Mouse (Mus musculus) thymus, adult 2 months (tissue): ENCODE measurements around the gene Plpp6. TPM values are rescaled to one million over a fixed set of nuclear protein-coding genes. Genes with fewer than 3 reads are reported as not detected.

ENCODE experiments used
- DNase-seq: peaks from one replicate; pipeline ENCODE4 v3.0.0; 2021
- H3K27ac ChIP-seq: fragments of 200-500 bp; 2 replicates; pipeline ENCODE4 v1.5.1; 2012; ENCODE audit warnings: low read length, control low read depth; ENCODE audit not compliant: control insufficient read depth, insufficient read depth
- H3K27me3 ChIP-seq: fragments of 200-500 bp; 2 replicates; pipeline ENCODE4 v1.6.1; 2012; ENCODE audit warnings: mild to moderate bottlenecking, low read length, moderate library complexity, mixed read lengths; ENCODE audit not compliant: control insufficient read depth, insufficient read depth
- H3K36me3 ChIP-seq: fragments of 200-500 bp; 2 replicates; pipeline ENCODE4 v1.6.1; 2012; ENCODE audit warnings: mild to moderate bottlenecking, low read length, moderate library complexity; ENCODE audit not compliant: control insufficient read depth, insufficient read depth
- H3K4me1 ChIP-seq: fragments of 200-500 bp; replicated peaks from 2 replicates; pipeline ENCODE4 v1.6.1; 2012; ENCODE audit warnings: low read length; ENCODE audit not compliant: control insufficient read depth, insufficient read depth
- H3K4me3 ChIP-seq: fragments of 200-500 bp; 2 replicates; pipeline ENCODE4 v1.5.1; 2012; ENCODE audit warnings: mild to moderate bottlenecking, low read length, control low read depth, moderate library complexity; ENCODE audit not compliant: control insufficient read depth, insufficient read depth
- CTCF ChIP-seq: fragments of 200-500 bp; IDR thresholded peaks from 2 replicates; pipeline ENCODE4 v1.5.1; 2012; ENCODE audit warnings: mild to moderate bottlenecking, control low read depth, low read length, moderate library complexity, borderline replicate concordance; ENCODE audit not compliant: control insufficient read depth, poor library complexity, insufficient read depth; ENCODE audit errors: extremely low read depth
- POLR2A ChIP-seq: fragments of 200-500 bp; IDR thresholded peaks from 2 replicates; pipeline ENCODE4 v1.6.1; 2012; ENCODE audit warnings: mild to moderate bottlenecking, low read length, control low read depth, moderate library complexity; ENCODE audit not compliant: control insufficient read depth, poor library complexity, insufficient read depth; ENCODE audit errors: extremely low read depth
- WGBS: fragments of 180-500 bp; shearing (Covaris S2); methylation state at CpG from one replicate; pipeline ENCODE4 v1.1.7; 2018; 5-methylcytosine and 5-hydroxymethylcytosine counted together
- polyA plus RNA-seq: library from polyadenylated mRNA; depleted of rRNA; stranded (reverse); fragments of >200 nt; gene quantifications from 2 replicates; pipeline ENCODE4 v1.2.3, GENCODE M21; 2012

The Plpp6 gene
- polyA plus RNA-seq, 1 experiment, result 12.0 TPM

DNA sequence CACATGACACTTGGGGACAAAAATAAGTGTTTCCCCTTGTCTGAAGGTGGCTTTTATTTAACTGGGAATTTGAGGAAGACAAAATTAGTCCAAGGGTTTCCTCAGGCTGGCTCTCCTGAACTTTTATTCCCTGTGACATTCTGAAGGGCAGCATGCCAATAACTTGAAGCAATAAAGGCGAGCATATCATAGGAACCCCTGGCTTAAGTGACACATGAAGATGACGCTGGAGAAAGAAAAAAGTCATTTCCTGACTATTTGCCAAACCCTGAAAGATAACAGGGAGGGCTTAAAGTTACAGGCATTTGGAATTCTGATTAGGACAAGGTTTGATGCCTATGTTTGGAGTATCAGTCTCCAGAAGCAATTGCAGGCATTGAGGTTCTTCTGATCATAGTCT, 16.4 kb upstream of the Plpp6 start:
- Histone ChIP-seq H3K27me3 (no peaks in the 10 kb centered on the region), H3K4me3 (no peak overlapping the region), H3K4me1 (no peaks in the 10 kb centered on the region), H3K36me3 (no peaks in the 10 kb centered on the region), H3K27ac (no peak overlapping the region)
- 70% methylated on average over 2 of the region's 2 CpGs for WGBS
- TF ChIP-seq CTCF (no peak), POLR2A (no peak)
- DNase-seq, result no peak

DNA sequence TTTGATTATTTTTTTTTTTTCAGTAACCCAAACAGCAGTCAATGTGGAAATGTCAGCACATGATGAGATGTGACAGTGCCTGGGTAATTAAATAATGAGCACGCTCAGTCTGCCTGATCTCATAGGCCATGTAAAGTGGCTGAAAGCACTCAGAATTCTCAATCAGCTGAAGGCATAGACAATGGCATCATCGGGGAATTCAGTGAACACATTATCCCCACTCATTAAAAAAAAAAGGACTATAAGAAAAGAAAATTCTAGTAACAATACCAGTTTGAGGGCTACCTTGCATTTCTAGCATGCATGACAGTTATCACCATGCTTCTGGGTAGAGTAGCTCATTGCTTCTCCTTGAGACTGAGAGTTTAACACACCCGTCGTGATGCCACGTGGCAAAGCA, 12.5 kb upstream of the Plpp6 start:
- DNase-seq, result no peak
- WGBS, result 95% methylated on average over 5 of the region's 5 CpGs
- TF ChIP-seq CTCF, result no peak
- TF ChIP-seq POLR2A, result no peak

DNA sequence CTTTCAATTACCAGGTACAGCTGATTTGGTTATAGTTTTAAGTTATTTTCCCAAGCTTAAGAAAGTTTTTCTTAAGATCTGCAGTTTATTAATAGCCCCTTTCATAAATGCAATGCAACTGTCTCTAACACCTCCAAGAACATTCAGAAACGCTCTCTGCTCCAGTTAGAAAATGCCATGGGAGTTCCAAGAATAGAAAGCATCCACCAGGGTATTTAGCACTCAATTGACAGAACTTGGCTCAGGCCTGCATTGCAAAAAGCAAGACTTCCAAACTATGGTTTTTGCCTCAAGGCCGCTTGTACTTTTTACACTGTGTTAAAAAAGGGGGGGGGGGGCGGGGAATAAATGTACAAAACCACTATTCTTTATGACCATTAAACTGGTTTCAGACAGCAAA, 640 bp upstream of the Plpp6 start:
- no peaks in the 10 kb centered on the region for H3K36me3 ChIP-seq
- H3K27ac ChIP-seq, result no peak overlapping the region
- peaks cover 6% of the 10 kb centered on the region for H3K4me1 ChIP-seq
- no peak for DNase-seq
- no peak for TF ChIP-seq POLR2A
- no peak for TF ChIP-seq CTCF
- no peak overlapping the region for H3K4me3 ChIP-seq
- no peaks in the 10 kb centered on the region for H3K27me3 ChIP-seq
- WGBS, result 65% methylated on average over 3 of the region's 3 CpGs

More for the DNA sequence above, 12.5 kb upstream of the Plpp6 start:
- no peak overlapping the region for H3K4me3 ChIP-seq
- H3K36me3 ChIP-seq, result no peaks in the 10 kb centered on the region
- no peak overlapping the region for H3K27ac ChIP-seq
- no peaks in the 10 kb centered on the region for H3K4me1 ChIP-seq
- H3K27me3 ChIP-seq, result no peaks in the 10 kb centered on the region

DNA sequence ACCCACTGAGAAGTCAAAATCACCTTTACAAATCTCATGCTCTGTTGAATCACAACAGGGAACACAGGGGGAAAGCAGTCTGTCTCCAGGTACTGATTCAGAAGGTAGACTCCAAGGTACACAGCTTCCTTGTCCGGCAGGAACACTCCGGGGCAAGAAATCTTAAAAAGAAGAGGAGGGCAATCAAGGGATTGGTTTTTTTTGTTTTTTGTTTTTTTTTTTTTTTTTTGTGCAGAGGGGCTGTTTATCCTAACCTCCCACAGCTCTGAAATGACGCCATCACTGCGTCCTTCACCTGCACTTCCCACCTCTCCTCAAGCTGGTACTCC, 276 bp upstream of the Plpp6 start:
- Histone ChIP-seq H3K4me3 (peak overlapping the region; percentile 85), H3K36me3 (no peaks in the 10 kb centered on the region), H3K4me1 (peaks cover 6% of the 10 kb centered on the region), H3K27ac (no peak overlapping the region), H3K27me3 (no peaks in the 10 kb centered on the region)
- no peak for DNase-seq
- TF ChIP-seq CTCF, result no peak
- TF ChIP-seq POLR2A, result no peak
- WGBS, result 6% methylated on average over 4 of the region's 4 CpGs

DNA sequence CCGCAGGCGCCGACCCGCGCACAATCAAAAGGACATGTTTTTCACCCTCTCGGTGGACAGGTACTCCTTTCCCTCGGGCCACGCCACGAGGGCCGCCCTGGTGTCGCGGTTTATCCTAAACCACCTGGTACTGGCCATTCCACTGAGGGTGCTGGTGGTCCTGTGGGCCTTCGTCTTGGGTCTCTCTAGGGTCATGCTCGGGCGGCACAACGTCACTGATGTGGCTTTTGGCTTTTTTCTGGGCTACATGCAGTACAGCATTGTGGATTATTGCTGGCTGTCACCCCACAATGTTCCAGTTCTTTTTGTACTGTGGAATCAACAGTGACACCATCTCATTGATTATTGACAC, 775 bp downstream of the Plpp6 start:
- 10% methylated on average over 16 of the region's 16 CpGs for WGBS
- Histone ChIP-seq H3K4me1 (peaks cover 6% of the 10 kb centered on the region), H3K27me3 (no peaks in the 10 kb centered on the region), H3K27ac (no peak overlapping the region), H3K4me3 (peak overlapping the region; percentile 85), H3K36me3 (no peaks in the 10 kb centered on the region)
- TF ChIP-seq POLR2A (no peak), CTCF (no peak)
- DNase-seq, result no peak

DNA sequence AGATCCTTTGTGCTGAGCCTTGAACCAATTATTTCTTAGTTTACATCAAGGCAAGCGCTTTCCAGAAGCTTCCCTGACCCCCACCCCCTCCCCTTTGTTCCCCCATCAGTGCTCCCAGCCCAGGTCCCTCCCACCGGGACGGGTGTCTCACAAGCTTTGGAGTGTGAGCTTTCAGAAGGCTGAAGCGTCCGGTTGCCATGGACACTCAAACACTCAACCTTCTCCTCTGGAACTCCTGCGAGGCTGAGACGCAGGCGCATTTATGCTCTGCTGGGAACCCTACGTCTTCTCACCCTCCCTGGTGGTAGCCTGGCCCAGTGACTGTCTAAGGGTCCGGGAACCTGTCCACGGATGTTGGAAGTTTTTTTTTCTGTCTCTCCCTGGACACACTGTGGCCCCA, 3.9 kb downstream of the Plpp6 start, which contains the start of gene 4430402I18Rik:
TSS of gene 4430402I18Rik (minus strand) at position 149 of the 400 bp plus-strand sequence.
- Histone ChIP-seq H3K27ac (no peak within 1 kb of the TSS), H3K4me1 (peaks cover 6% of the 10 kb centered on the region), H3K36me3 (no peaks in the 10 kb centered on the region), H3K27me3 (no peaks in the 10 kb centered on the region), H3K4me3 (no peak within 1 kb of the TSS)
- TF ChIP-seq CTCF (no peak), POLR2A (no peak)
- DNase-seq, result no peak
- WGBS, result 92% methylated on average over 11 of the region's 11 CpGs

DNA sequence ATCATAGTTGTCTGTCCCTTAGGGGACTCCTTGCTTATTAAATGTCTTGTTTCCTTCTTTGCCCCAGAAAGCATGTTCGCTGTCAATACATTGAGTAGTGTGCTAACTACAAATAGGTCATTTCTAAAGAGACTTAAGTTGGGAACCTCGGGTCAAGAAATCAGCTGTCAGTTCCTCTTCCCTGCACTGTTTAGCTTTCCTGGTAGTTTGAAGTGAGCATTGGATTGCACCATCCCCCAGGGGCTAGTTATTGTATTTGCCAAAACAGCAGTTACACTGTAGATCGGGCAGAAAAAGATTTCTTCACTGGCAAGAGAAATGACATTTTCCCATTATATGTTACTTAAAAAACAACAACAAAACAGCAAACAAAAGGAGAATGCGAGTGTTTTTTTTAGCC, 4.4 kb downstream of the Plpp6 start:
- TF ChIP-seq POLR2A (no peak), CTCF (no peak)
- H3K4me1 ChIP-seq, result peaks cover 6% of the 10 kb centered on the region
- 96% methylated on average over 4 of the region's 4 CpGs for WGBS

More for the DNA sequence above, 4.4 kb downstream of the Plpp6 start:
- Histone ChIP-seq H3K27ac (no peak overlapping the region), H3K27me3 (no peaks in the 10 kb centered on the region), H3K36me3 (no peaks in the 10 kb centered on the region), H3K4me3 (no peak overlapping the region)
- DNase-seq, result no peak
